Mouse (Mus musculus) adrenal gland, adult 8-10 months (tissue): Measurements from ENCODE around the gene Wdr19. TPM values are rescaled to one million over a fixed set of nuclear protein-coding genes. Genes with fewer than 3 reads are reported as not detected.

Source experiments
- DNase-seq: peaks from one replicate; pipeline ENCODE4 v3.0.0; 2022
- total RNA-seq, 4 experiments: library from RNA; stranded (reverse); gene quantifications; 2 replicates each; pipeline ENCODE4 v1.2.4; 2022

The Wdr19 gene
- total RNA-seq: 10 to 100 TPM; 10.9 to 21.2 (median 13.8) TPM

DNA sequence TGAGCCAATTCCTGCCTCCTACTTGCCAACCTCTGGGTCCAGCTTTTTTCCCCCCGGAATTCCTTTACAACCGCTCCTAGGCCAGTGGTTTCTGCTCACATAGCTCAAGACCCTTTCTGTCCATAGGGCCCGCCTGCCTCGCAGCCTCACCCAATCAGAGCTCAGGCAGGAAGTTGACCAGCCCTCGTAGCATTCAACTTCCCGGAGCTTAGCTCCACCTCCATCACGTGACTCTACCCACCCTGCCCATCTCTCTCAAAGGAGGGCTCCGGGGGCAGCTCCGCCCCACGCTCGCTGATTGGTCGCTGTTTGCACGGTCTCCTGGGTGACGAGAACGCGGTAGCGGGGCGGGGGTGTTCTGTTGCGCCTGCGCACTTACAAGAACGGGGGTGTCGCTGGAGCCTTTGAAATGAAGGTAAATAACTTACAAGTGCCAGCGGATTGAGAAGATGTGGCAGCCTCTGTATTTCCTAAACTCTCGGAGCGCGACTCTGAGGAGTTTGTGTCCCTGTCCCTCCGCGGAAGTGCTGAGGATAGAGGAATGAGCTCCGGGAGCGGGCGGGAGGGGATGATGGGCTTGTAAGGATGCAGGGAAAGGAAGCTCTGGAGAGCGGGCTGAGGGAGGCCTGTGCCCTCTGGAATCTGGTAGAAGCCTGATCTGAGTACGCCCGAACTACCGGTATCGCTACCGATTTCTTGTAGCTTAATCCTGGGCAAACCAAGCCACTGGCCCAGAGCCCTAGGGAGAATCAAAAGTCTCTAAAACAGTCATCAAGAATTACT lies at the start of gene Wdr19:
Wdr19 (plus strand) TSS at position 351 of the 783 bp plus-strand sequence.
- DNase-seq: peak; percentile 100

DNA sequence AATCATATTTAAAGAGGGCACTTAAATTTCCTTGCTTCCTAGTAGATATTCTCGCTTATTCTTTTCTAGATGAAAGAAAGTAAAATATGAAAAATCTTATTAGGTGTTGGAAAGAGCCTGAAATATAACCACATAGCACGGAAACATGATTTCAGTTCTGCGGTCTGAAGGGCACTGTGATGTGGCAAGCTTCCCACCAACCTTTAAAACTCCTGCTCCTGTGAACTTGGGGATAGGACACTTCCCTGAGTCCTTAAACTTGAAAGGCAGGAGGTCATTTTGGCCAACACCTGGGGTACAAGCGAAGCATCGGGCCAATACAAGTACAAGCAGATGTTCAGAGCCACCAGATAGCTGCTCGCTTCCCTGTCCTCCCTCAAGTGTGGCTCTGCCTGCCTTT lies 49.8 kb upstream of the Wdr19 start:
- no peak for DNase-seq

DNA sequence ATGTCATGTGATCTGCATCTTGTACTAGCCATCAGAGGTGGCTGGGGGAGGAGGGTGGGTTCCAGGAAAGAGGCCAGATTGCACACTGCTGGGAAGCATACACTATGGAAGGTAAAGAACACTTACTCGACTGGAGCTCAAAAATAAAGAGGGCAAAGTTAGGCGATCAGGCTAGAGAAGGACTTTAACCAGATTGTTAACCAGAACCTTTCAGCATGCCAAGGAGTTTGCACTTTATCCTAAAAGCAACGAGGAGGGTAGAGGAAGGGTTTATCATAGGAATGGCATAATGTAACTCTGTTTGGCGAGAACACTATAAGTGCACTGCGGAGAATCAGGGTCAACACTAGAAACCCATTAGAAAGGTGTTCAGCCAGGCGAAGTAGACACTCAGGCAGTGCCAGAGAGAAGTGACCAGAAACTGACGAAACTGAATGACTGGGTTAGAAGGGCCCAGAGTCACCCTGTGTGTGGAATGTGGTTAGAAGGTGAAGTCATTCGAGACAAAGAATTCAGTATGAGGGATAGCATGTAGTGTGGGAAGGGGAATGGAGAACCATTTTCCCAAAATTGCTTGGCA lies 49.0 kb upstream of the Wdr19 start:
- no peak for DNase-seq

DNA sequence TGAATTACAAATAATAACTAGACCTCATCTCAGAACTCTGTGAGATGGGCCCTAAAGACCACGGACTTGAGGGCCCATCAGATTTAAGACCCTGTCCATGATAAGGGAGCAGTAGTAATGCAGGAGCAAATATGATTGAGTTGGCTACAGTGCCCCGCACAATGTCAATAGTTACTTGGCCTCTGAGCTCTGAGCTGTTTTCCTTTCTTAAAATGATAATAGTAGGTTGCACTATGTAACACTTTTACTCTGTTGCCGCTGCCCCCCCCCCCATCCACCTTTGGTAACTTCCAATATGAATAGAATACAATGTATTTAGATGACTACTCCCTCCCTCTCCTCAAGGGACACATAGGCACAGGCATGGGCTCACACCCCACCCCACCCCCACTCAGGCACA lies 48.2 kb upstream of the Wdr19 start:
- no peak for DNase-seq

DNA sequence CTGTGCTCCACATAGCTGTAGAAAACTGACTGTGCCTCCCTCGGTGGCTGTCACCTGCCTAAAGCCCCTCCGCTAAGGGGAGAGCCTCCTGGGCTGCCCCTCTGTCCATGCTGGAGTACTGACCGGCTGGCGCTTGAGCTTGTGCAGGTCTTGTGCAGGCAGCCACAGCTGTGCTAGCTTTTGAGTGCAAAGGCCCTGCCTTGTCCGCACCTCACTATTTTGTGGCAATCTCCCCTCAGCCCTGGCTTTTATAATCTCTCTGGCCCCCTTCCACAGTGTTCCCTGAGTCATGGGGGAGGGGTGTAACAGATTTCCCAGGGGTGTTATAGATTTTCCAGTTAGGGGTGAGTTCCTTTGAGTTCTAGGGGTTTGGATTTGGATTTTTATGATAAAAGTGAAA lies 47.7 kb upstream of the Wdr19 start:
- no peak for DNase-seq

DNA sequence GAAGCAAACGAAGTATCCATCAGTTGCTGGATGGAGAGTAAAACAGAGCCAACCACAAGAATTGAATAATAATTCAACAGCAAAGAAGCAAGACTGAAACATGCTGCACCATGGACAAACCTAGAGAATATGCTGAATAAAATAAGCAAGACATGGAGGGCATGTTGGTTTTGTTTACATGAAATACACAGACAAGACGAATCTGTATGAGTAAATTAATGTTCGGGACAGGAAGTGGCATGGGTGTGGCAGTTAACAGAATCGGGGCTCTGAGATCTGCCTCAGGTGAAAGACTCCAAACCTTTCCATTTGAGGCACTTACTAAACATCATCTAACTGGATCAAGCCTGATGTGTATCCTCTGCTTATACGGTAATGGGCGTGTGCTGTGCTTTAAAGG lies 45.2 kb upstream of the Wdr19 start:
- DNase-seq: no peak

DNA sequence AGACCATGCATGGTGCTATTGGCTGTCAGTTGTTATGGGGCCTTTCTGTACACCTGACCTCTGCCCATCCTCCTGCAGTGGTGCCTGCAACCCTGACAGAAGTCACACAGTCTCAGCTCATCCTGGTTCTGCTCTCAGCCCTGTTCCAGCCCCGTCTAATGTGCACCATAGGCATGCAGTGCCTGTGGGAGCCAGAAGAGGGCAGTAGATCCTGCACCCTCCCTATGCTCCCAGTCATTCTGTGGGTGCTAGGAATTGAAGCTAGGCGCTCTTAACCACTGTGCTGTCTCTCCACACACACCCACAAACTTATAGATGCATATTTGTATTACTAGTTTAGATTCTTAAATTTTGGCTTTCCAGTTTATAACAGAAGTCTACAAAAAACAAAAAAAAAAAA lies 42.6 kb upstream of the Wdr19 start:
- no peak for DNase-seq

DNA sequence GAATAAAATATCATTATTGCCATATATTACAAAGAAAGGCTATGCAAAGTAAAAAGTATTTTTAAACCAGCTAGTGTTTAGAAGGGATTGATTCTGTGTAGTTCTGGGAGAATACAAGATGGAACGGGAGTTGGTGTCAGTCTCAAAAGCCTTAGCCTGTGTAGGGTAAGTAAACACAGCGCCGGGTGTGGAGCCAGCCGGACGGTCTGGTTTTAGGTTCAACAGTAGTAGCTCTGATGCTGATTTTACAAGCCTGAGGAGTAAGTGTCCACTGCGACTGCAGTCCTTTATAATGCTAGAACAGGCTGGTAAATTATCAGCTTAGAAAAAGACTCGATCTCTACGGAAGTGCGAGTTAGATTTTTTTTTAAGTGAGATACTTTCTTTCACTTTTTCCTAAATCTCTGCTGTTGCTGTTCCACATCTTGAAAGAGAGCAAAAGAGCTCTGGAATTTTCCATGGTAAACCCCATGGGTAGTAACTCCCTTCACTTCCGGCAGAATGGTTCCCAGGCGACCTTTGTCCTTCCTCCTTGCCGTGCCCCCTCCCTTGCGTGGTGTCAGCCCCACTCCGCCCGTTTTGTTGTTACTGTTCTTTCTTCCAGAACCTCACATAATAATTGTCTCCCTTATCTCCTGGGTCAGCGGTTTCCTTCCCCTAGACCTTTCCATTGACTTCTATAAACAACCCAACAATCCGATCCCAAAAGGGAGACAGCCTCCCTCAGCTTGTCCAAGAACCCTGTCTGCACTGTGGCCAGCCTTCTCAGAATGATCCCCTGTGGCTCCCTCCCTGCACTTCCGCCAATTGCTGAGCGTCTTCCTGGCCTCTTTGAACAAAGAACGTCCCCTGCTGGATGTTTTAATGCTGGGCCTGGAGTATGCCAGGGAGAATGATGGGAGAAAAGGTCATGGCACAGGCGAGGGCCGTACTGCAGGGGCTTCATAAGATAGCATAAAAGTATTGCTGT lies 41.8 kb upstream of the Wdr19 start:
- DNase-seq: peak; percentile 52

DNA sequence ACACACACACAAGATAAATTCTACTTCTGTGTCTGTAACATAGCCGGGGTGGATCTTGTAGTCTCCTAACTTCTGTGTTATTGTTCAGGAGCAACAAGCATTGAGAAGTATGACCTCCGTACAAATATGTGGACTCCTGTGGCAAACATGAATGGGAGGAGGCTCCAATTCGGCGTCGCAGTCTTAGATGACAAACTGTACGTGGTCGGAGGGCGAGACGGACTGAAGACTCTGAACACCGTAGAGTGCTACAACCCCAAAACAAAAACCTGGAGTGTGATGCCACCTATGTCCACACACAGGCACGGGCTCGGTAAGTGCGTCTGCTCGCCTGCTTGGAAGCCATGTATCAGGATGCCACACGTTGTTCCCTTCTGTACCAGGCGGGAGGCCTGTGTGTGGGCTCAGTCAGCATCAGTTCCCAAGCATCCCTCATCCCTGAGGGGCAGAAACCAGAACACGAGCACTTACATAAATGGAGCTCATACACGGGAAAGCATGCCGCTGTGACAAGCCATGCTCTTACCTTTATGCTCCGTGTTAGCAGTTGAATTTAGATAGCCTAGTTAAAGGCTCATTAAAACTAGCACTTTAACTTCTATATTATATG lies 40.7 kb upstream of the Wdr19 start:
- DNase-seq: no peak

DNA sequence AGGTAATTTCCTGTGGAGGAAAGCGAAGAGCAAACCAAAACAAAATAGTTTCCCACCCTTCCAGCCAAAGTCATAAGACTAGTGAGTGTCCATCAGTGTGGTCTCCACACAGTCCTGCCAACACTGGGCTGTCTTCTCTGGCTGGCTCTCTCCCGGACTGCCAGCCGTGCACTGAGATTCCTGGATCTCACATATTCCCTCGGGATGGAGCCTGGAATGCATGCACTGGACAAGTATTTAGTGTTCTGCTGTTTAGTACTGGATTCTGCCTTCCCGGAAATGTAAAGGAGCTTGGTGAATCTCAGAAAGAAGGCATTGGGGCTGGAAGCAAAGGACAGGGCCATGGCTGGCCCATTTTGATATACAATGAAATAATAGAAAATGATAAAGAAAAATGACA lies 36.5 kb upstream of the Wdr19 start:
- no peak for DNase-seq

DNA sequence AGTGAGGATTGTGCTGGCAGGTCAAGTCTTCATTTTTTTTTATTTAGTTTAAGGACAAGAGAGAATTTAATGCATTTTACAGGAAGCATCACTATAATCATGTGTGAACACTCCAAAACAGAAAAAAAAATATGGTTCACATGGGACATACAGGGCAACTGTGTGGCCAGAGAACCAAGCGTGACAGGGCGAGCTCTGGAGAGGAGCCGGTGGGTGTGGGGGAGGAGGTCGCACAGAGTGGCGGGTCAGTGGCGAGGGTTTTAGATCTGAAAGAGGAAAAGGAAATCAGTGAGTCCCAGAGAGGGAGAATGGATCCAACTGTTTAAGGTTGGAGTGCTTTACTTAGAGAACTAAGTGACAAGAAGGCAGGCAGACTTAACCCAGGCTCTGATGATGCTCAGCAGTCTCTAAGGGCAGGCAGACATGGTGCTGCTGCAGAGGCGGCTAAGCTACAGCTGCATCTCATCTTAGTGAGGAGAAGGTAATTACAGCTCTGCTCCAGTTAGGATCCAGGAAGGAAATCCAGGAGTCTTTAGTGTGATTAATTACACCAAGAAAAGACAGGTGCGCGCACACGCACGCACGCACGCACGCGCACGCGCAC lies 35.9 kb upstream of the Wdr19 start:
- DNase-seq: no peak

DNA sequence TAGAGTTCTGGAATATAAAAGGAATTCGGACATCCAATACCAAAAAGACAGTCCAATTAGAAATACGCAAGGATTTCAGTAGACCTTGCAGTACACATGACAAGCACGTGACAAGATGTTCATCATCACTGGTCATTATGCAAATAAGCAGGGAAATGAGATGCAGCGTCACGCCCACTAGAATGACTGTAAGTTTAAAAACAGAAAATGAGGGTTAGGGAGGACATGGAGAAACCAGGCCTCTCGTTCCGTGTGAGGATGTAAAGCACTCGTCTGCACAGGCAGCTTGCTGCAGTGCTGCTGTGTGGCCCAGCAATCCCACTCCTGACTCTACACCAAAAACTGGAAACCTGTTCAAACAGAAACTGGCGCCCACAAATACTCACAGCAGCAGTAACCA lies 29.3 kb upstream of the Wdr19 start:
- DNase-seq: no peak

DNA sequence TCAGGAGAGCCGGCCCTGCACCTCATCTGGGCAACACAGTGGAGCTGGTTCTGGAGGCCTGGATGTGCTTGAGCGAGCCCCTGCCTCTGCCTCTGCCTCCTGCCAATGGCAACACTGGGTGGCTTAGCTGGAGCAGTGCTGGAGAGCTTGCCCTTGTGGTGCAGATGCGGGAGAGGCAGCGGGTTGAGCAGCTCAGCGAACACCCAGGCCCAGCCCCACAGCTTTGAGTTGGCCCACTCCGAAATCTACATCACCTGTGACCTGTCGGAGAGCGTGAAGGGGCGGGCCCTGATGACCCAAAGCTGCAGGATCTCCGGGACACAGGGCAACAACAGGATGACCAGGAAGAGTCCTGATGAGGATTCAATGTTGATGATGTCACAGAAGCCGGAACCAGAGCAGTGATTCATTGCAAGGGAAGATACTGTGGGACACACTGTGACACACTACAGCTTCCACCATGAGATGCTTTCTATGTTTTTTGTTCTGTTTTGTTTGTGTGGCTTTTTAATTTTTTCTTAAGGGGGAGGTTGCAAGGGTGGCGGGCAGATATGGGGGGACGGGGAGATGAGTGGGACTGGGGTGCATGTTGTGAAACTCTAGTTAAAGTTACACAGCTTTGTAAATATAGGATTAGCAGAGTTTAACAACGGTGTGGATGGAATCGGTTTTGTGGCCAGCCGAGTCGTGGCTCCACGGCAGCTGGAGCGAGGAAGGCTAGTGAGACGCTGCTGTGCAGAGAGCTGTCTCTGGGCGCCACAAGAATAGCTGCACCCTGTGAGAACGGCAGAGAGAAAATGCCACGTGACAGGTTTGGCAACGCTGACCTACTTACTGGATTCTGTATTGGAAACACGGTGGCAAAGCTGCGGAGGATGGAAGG lies 24.2 kb upstream of the Wdr19 start:
- no peak for DNase-seq

DNA sequence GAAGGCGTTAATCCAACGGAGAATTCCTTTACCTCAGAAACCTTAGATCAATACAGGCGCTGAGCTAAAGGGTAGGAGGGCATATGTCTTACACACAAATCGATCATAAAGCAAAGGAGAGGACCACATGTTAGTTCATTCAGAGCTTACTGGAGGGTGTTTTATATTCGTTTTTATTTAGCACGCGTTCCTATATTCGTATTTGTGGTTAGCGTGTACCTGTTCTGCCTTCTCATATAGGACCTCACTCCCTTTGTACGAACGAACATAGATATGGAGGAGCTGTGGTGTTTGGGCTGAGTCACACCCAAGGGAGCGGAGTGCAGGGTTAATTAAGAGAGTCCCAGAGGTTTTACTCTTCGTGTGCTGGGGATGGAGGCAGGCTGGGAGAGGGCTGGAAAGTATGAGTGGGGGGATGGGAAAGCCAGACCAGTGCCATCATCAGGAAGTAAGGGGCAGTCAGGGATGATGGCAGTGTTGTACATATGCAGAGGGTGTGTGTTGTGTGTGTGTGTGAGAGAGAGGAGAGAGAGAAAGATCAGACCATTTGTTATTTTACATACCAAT lies 23.5 kb upstream of the Wdr19 start:
- DNase-seq: no peak

DNA sequence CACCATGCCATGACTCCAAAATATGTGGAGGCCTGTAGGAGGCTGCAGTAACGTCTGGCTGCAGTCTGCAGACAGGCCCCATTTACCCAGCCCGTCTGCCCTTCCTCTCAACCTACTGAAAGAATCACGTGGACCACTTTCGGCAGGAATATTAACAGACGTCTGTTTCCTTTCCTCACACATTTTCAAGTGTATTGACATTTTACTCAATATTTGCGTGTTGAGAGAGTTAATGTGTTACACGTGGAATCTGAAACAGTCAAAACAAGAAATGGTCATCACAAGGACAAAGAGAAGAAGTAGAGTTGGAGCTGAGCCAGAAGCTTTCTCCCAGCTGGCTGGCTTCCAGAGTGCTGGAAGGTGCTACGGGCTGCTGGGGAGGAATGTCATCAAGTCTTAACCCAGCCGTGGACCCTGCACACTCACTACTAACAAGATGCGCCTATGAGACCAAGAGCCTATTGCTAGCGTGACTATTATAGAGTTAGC lies 22.4 kb upstream of the Wdr19 start:
- peak; percentile 25 for DNase-seq

DNA sequence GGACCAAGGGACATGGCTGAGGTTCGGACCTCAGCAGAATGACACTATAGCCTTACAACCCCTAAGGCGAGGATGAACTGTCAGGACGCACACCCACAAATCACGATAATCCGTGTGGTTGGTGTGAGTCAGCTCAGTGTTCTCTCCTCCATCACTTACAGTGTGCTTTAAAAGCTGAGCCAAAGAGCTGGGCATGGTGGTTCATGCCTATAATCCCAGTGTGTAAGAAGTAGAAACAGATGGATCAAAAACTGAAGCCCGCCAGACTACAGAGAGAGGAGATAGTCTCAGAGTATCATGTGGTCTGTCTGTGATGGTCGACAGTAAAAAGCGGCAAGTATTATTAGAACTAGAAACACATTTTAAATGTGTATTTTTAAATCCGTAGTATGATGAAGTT lies 21.0 kb upstream of the Wdr19 start:
- no peak for DNase-seq

DNA sequence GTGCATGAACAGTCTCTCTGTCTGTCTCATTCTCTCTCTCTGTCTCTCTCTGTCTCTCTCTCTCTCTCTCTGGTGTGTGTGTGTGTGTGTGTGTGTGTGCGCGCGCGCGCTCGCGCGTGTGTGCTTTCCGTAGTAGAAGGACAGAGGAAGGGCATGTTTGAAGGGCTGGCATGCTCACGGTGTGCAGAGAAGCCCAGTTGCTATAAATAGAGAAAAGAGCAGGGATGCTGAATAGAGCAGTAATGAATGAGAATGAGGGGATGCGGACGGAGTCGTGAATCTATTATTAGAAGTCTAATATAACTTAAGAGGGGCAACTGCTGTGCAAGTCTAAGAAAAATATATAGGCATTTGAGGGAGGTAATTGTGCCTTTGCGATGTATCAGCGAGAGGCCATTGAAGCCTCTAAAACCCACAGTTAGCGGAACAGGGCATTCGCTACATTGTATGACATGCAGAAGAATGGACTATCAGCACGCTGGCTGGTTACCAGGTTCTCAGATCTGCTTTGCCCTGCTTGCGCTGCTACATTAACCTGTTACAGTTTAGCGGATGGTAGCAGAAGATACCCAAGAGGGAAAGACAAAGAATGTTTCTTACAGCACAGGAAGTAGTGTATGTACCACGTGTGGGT lies 18.2 kb upstream of the Wdr19 start:
- no peak for DNase-seq

DNA sequence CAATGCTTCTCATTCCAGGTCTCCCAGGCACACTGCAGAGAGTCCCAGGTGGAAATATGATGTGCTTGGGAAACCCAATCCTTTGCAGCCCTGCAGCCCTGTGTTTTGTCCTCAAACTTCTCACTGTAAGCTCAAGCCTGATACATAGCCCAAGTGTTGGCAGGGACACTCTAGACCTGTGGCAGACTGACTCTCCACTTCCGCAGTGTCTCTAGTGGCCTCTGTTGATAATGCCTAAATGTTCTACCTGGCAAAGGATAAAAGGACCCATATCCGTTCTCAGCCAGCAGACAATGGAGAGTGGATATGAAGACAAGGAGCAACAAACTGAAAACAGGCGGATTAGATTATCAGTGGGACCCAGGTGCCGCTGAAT lies 17.7 kb upstream of the Wdr19 start:
- no peak for DNase-seq

DNA sequence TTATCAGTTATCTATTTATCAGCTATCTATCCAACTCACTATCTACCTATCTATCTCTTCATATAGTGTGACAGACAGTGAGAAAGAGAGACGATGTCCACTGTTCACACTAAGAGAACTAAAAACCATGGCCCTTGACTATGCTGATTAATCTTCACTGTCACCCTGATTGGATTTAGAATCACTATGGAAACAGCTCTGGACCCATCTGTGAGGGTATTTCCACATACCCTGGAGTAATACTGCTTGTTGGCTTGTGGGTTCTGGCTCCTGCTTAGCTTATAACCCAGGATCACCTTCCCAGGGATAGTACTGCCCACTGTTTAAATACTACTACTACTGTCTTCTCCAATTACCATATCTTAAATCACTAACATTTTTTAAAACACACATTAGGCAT lies 17.2 kb upstream of the Wdr19 start:
- no peak for DNase-seq

DNA sequence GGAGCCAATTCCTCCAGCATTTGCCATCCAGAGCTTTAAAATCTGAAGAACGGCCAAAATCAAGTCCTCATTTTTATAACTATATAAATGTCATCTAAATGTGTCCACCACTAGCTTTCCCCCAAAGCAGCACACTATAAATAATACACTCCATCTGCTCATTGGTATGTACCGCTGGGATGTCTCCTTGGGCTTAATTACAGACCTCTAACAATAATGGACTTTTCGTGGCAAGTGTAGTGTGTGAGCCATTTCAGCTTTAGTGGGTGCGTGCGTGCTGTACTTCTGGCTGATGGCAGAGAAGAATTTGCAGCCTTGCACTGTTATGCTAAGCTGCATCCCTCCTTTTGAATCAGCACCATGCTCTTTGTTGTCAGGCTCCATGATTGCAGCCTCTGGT lies 7.9 kb upstream of the Wdr19 start:
- DNase-seq: no peak
